Mouse (Mus musculus) liver, embryonic 12.5 days (tissue): ENCODE data around the gene Ash1l. TPM values are rescaled to one million over a fixed set of nuclear protein-coding genes. Genes with fewer than 3 reads are reported as not detected.
"Not testable (repeated sequence)": the region's sequence is repeated elsewhere in the genome, so short reads cannot be mapped to it uniquely, and the experiment has no call there.

Source experiments
- ATAC-seq: fragments of 200-750 bp; cut with Nextera tagmentation; 2 replicates; pipeline ENCODE4 v1.8.0; 2017; ENCODE audit warnings: moderate number of reproducible peaks, mild to moderate bottlenecking, moderate library complexity
- H3K27ac ChIP-seq: fragments of 300-500 bp; sonication (generic); 2 replicates; pipeline ENCODE4 v1.5.1; 2016; ENCODE audit warnings: mild to moderate bottlenecking
- H3K27me3 ChIP-seq: fragments of 300-500 bp; sonication (generic); replicated peaks from 2 replicates; pipeline ENCODE4 v1.6.1; 2016; ENCODE audit warnings: mild to moderate bottlenecking, moderate library complexity
- H3K36me3 ChIP-seq: fragments of 300-500 bp; sonication (generic); 2 replicates; pipeline ENCODE4 v1.6.1; 2016; ENCODE audit warnings: mild to moderate bottlenecking, moderate library complexity
- H3K4me1 ChIP-seq: fragments of 300-500 bp; sonication (generic); 2 replicates; pipeline ENCODE4 v1.6.1; 2016
- H3K4me2 ChIP-seq: fragments of 300-500 bp; sonication (generic); 2 replicates; pipeline ENCODE4 v1.6.1; 2016; ENCODE audit warnings: mild to moderate bottlenecking, moderate library complexity
- H3K4me3 ChIP-seq: fragments of 300-500 bp; sonication (generic); 2 replicates; pipeline ENCODE4 v1.5.1; 2016; ENCODE audit warnings: mild to moderate bottlenecking, moderate library complexity
- H3K9ac ChIP-seq: fragments of 300-500 bp; sonication (generic); 2 replicates; pipeline ENCODE4 v1.6.1; 2016; ENCODE audit warnings: mild to moderate bottlenecking, moderate library complexity
- H3K9me3 ChIP-seq: fragments of 300-500 bp; sonication (generic); replicated peaks from 2 replicates; pipeline ENCODE4 v1.6.1; 2016; ENCODE audit warnings: mild to moderate bottlenecking, moderate library complexity
- WGBS: fragments of 180-500 bp; shearing (Covaris S2); methylation state at CpG from one replicate; pipeline ENCODE4 v1.1.7; 2016; ENCODE audit not compliant: insufficient replicate concordance; 5-methylcytosine and 5-hydroxymethylcytosine counted together
- polyA plus RNA-seq: library from polyadenylated mRNA; unstranded; fragments of >200 nt; fragmentation: Nextera tagmentation; extraction: Ambion mirVana; gene quantifications from 2 replicates; pipeline ENCODE4 v1.2.1, GENCODE M21; 2016

Gene Ash1l
- polyA plus RNA-seq, 1 experiment from 2014 or later: 8.9 TPM

DNA sequence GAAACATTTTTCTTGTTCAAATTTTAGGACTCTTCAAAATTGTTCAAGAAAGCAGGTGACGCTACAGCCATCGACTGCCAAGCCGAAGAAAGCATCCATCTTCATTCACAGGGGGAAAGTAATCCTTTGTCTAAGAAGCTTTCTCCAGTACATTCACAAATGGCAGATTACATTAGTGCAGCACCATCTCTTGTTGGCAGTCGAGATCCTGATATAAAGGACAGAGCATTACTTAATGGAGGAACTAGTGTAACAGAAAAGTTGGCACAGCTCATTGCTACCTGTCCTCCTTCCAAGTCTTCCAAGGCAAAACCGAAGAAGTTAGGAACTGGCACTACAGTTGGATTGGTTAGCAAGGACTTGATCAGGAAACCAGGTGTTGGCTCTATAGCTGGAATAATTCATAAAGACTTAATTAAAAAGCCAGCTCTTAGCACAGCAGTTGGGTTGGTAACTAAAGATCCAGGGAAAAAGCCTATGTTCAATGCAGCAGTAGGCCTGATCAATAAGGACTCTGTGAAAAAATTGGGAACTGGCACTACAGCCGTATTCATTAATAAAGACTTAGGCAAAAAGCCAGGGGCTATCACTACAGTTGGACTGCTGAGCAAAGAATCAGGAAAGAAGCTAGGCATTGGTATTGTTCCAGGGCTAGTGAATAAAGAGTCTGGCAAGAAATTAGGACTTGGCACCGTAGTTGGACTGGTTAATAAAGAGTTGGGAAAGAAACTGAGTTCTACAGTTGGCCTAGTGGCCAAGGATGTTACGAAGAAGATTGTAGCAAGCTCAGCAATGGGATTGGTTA lies 31.0 kb downstream of the Ash1l start:
- no peak for ATAC-seq
- peaks cover 71% of the 10 kb centered on the region for H3K36me3 ChIP-seq
- 90% methylated on average over 8 of the region's 8 CpGs for WGBS

DNA sequence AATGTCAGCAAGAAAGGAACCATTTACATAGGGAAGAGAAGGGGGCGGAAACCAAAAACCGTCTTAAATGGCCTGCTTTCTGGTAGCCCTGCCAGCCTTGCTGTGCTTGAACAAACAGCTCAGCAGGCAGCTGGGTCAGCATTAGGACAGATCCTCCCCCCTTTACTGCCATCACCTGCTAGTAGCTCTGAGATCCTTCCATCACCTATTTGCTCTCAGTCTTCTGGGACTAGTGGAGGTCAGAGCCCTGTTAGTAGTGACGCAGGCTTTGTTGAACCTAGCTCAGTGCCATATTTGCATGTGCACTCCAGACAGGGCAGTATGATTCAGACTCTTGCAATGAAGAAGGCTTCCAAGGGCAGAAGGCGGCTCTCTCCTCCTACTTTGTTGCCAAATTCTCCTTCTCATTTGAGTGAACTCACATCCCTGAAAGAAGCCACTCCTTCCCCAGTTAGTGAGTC lies 33.5 kb downstream of the Ash1l start:
- H3K9ac ChIP-seq: no peak overlapping the region
- 79% methylated on average over 4 of the region's 4 CpGs for WGBS
- no peaks in the 10 kb centered on the region for H3K9me3 ChIP-seq
- H3K27me3 ChIP-seq: no peaks in the 10 kb centered on the region
- H3K4me3 ChIP-seq: no peak overlapping the region
- ATAC-seq: no peak
- H3K27ac ChIP-seq: no peak overlapping the region
- H3K4me1 ChIP-seq: no peaks in the 10 kb centered on the region
- H3K4me2 ChIP-seq: no peak overlapping the region
- H3K36me3 ChIP-seq: peaks cover 64% of the 10 kb centered on the region

More for the DNA sequence above, 31.0 kb downstream of the Ash1l start:
- Histone ChIP-seq H3K27ac (no peak overlapping the region), H3K4me3 (no peak overlapping the region), H3K9ac (no peak overlapping the region), H3K4me2 (no peak overlapping the region), H3K27me3 (no peaks in the 10 kb centered on the region), H3K9me3 (peaks cover 6% of the 10 kb centered on the region; the same call in 1 of the 2 replicates), H3K4me1 (no peaks in the 10 kb centered on the region)

DNA sequence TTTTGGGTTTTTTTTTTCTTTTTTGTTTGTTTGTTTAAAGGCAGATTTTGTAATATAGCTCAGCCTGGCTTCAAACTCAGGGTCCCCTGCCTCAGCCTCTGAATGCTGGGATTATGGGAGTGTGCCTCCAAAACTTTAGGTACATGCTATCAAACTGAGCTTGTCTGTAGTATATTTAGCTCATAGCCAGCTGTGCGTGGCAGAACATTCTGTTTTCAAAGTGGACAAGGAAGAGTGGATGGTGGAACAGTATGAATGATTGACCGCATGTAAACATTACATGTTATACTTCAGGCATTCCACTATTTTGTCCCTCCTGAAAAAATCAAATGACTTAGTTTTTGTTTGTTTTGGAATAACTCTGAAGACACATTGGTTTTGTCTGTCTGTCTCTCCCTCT lies 42.4 kb downstream of the Ash1l start:
- no peak for ATAC-seq
- H3K4me3 ChIP-seq: no peak overlapping the region
- peaks cover 30% of the 10 kb centered on the region for H3K36me3 ChIP-seq
- H3K9ac ChIP-seq: no peak overlapping the region
- no peaks in the 10 kb centered on the region for H3K27me3 ChIP-seq
- no peaks in the 10 kb centered on the region for H3K4me1 ChIP-seq
- no peak overlapping the region for H3K4me2 ChIP-seq
- no peak overlapping the region for H3K27ac ChIP-seq
- 85% methylated on average over 2 of the region's 2 CpGs for WGBS
- H3K9me3 ChIP-seq: no peaks in the 10 kb centered on the region

GRCm38 (mm10) chr3:89001536-89001935 lies 51.1 kb downstream of the Ash1l start:
- no peak for ATAC-seq
- no peaks in the 10 kb centered on the region for H3K9me3 ChIP-seq
- H3K4me2 ChIP-seq: no peak overlapping the region
- no peak overlapping the region for H3K4me3 ChIP-seq
- H3K9ac ChIP-seq: no peak overlapping the region
- H3K27me3 ChIP-seq: no peaks in the 10 kb centered on the region
- H3K4me1 ChIP-seq: no peaks in the 10 kb centered on the region
- WGBS: 86% methylated on average over 7 of the region's 7 CpGs
- no peak overlapping the region for H3K27ac ChIP-seq
- H3K36me3 ChIP-seq: peaks cover 69% of the 10 kb centered on the region

DNA sequence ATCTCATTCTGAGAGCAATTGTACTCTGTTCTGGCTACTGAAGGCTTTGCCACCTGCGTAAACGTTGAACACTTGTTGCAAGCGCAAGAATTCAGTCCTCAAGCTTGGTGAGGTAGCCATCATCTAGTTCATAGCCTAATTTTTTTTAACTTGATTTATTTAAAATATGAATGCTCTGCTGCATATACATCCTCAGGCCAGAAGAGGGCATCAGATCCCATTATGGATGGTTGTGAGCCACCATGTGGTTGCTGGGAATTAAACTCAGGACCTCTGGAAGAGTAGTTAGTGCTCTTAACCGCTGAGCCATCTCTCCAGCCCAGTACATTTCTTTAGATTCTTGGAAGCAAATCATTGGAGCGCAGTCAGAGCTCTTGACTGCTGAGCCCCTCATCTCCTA lies 80.5 kb downstream of the Ash1l start:
- H3K4me3 ChIP-seq, H3K4me1 ChIP-seq, H3K4me2 ChIP-seq, H3K9me3 ChIP-seq, H3K27ac ChIP-seq, ATAC-seq, H3K27me3 ChIP-seq, H3K9ac ChIP-seq: not testable (repeated sequence)
- WGBS: 85% methylated on average over 5 of the region's 5 CpGs
- H3K36me3 ChIP-seq: peaks cover 96% of the 10 kb centered on the region

GRCm38 (mm10) chr3:89043359-89043758 lies 92.9 kb downstream of the Ash1l start:
- Histone ChIP-seq H3K4me3 (no peak overlapping the region), H3K4me2 (no peak overlapping the region), H3K4me1 (no peaks in the 10 kb centered on the region), H3K36me3 (peaks cover 93% of the 10 kb centered on the region), H3K9me3 (no peaks in the 10 kb centered on the region), H3K9ac (no peak overlapping the region), H3K27ac (no peak overlapping the region), H3K27me3 (no peaks in the 10 kb centered on the region)
- no peak for ATAC-seq
- WGBS: 87% methylated on average over 4 of the region's 4 CpGs

DNA sequence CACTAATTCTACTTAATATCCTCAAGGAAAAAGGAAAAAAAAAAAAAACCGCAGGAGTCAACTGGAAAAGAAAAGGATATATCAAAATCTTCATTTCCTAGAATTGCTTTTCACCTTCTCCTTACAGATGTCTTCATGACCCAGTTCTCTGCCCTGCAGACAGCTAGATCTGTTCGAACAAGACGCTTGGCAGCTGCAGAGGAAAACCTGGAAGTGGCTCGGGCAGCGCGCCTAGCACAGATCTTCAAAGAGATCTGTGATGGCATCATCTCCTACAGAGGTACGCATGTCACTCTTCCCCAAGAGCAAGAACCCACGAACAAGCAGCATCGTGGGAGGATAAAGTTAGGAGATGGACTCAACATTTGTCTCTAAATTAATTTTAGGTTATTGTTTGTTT lies 107.9 kb downstream of the Ash1l start:
- peaks cover 99% of the 10 kb centered on the region for H3K36me3 ChIP-seq
- no peak overlapping the region for H3K9ac ChIP-seq
- no peak overlapping the region for H3K4me3 ChIP-seq
- no peaks in the 10 kb centered on the region for H3K9me3 ChIP-seq
- H3K4me1 ChIP-seq: no peaks in the 10 kb centered on the region
- WGBS: 88% methylated on average over 9 of the region's 9 CpGs
- no peak for ATAC-seq
- H3K27me3 ChIP-seq: no peaks in the 10 kb centered on the region
- H3K4me2 ChIP-seq: no peak overlapping the region
- H3K27ac ChIP-seq: no peak overlapping the region

DNA sequence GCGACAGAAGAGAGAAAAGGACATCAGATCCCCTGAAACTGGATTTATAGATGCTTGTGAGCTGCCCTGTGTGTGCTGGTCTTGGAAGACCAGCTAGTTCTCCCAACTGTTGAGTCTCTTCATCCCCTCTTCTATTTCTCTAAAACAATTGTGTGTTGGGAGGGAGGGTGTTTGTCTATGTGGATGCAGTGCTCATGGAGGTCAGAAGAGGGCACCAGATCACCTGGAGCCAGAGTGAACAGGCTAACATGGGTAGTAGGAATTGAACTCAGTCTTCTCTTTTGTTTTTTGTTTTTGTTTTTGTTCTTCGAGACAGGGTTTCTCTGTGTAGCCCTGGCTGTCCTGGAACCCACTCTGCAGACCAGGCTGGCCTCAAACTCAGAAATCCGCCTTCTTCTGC lies 108.4 kb downstream of the Ash1l start:
- Histone ChIP-seq H3K4me2 (no peak overlapping the region), H3K4me3 (no peak overlapping the region), H3K36me3 (peaks cover 99% of the 10 kb centered on the region), H3K9me3 (no peaks in the 10 kb centered on the region), H3K27me3 (no peaks in the 10 kb centered on the region), H3K4me1 (no peaks in the 10 kb centered on the region), H3K9ac (no peak overlapping the region), H3K27ac (no peak overlapping the region)
- ATAC-seq: no peak
- 73% methylated on average over 3 of the region's 3 CpGs for WGBS

DNA sequence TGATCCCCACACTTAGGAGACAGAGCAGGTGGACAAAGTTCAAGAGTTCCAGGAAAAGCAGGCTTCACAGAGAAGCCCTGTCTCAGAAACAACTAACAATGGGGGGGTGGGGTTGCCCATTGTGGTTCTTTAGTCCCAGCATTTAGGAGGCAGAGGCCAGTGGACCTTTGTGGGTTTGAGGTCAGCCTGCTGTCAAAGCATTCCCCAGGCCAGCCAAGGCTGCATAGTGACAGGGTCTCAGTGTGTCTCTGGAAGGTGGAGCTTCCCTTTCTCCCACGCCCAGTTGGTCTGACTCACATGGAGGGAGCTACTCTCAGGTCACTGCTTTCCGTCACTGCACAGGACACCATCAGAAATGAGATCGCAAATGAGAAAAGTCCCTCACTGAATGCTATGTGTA lies 111.3 kb downstream of the Ash1l start:
- no peak overlapping the region for H3K9ac ChIP-seq
- no peaks in the 10 kb centered on the region for H3K9me3 ChIP-seq
- H3K4me1 ChIP-seq: no peaks in the 10 kb centered on the region
- no peak overlapping the region for H3K4me2 ChIP-seq
- H3K4me3 ChIP-seq: no peak overlapping the region
- H3K27ac ChIP-seq: no peak overlapping the region
- peaks cover 99% of the 10 kb centered on the region for H3K36me3 ChIP-seq
- no peaks in the 10 kb centered on the region for H3K27me3 ChIP-seq
- no peak for ATAC-seq
- 86% methylated on average over 3 of the region's 3 CpGs for WGBS

- no peaks in the 10 kb centered on the region for H3K4me1 ChIP-seq
- ATAC-seq: no peak
Measured at GRCm38 (mm10) chr3:89067265-89067664, 116.8 kb downstream of the Ash1l start.

DNA sequence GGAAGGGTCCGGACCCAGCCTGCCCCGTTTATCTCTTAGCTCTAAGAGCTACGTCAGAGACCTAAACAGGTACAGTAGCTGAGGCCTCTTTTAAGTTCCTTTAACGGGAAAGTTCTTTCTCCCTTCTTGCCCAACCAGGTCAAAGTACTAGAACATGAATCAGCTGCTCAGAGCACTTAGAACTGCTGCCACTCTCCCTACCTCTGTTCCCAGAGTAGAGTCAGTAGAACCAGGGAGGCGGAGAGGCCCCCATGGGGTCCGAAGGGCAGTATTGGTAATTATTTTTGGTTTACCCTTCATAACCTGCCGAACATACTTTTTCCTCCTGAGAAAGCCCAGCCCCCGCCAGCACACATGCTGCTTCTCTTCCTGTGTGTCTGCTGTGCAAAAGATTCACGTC lies 127.0 kb downstream of the Ash1l start:
- H3K4me2 ChIP-seq: no peak overlapping the region
- H3K9me3 ChIP-seq: no peaks in the 10 kb centered on the region
- no peak overlapping the region for H3K4me3 ChIP-seq
- no peak for ATAC-seq
- H3K36me3 ChIP-seq: peaks cover 85% of the 10 kb centered on the region
- 89% methylated on average over 9 of the region's 9 CpGs for WGBS
- H3K27me3 ChIP-seq: no peaks in the 10 kb centered on the region
- H3K4me1 ChIP-seq: peaks cover 12% of the 10 kb centered on the region
- H3K9ac ChIP-seq: no peak overlapping the region
- H3K27ac ChIP-seq: no peak overlapping the region

More at GRCm38 (mm10) chr3:89067265-89067664, 116.8 kb downstream of the Ash1l start:
- Histone ChIP-seq H3K27me3 (no peaks in the 10 kb centered on the region), H3K9me3 (no peaks in the 10 kb centered on the region), H3K4me2 (no peak overlapping the region), H3K4me3 (no peak overlapping the region), H3K27ac (no peak overlapping the region), H3K36me3 (peaks cover 97% of the 10 kb centered on the region), H3K9ac (no peak overlapping the region)

DNA sequence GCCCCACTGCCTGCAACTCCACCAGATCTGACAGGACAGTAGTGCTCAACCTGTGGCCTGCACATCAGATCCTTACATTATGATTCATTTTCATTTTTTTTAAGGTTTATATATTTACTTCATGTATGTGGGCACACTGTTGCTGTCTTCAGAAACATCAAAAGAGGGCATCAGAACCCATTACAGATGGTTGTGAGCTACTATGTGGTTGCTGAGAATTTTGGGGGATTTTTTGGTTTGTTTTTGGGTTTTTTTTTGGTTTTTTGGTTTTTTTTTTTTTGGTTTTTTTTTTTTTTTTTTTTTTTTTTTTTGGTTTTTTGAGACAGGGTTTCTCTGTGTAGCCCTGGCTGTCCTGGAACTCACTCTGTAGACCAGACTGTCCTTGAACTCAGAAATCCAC lies 131.9 kb downstream of the Ash1l start:
- not testable (repeated sequence) for H3K9me3 ChIP-seq, ATAC-seq, H3K27ac ChIP-seq, H3K4me2 ChIP-seq, H3K4me3 ChIP-seq, H3K27me3 ChIP-seq, H3K9ac ChIP-seq
- Histone ChIP-seq H3K4me1 (peaks cover 18% of the 10 kb centered on the region), H3K36me3 (peaks cover 43% of the 10 kb centered on the region)

GRCm38 (mm10) chr3:89084133-89084532 lies 133.7 kb downstream of the Ash1l start:
- H3K27ac ChIP-seq: no peak overlapping the region
- peaks cover 29% of the 10 kb centered on the region for H3K36me3 ChIP-seq
- no peak overlapping the region for H3K4me2 ChIP-seq
- H3K27me3 ChIP-seq: peaks cover 10% of the 10 kb centered on the region
- H3K9ac ChIP-seq: no peak overlapping the region
- WGBS: 69% methylated on average over 2 of the region's 2 CpGs
- ATAC-seq: no peak
- peaks cover 37% of the 10 kb centered on the region for H3K4me1 ChIP-seq
- no peaks in the 10 kb centered on the region for H3K9me3 ChIP-seq
- no peak overlapping the region for H3K4me3 ChIP-seq
